9 mouse cellular contexts compared by ENCODE assay signal in the genomic region with DNA sequence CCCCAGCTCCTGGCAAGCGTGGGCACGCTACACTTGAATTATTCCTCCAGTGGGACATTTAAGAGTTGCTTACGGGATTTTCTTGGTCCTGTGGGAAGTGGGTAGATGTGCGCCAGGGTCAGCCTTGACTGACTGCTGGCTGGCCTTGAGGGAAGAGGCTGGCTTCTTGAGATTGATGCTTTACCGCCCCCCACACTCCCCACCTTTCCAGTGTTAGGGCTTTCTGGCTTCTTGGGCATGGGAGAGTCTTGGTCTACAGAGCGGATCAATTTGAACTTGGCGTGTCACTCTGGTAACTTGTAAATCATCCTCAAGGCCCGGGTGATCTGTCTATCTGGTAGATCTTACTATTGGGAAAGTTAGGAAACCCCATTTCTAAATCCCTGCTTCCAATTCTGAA. TPM values are rescaled to one million over a fixed set of nuclear protein-coding genes. Genes with fewer than 3 reads are reported as not detected.
A peak's percentile ranks its signal among the peaks of the same experiment; 100 is the strongest.
DNase-seq lines count a peak whose midpoint lies in the region; ATAC-seq and TF ChIP-seq lines count a peak whose summit lies in the region.
"Had no signal": no experiment of that assay in that cellular context is flagged by ENCODE, and none has a peak within 500 bp of the region (broad histone marks: within the 10 kb centered on the region; RNA-seq: fewer than 3 reads in every experiment).

No protein-coding gene starts in this region.

- no peak for ATAC-seq in heart, embryonic 14.5 days (ENCODE audit: insufficient number of reproducible peaks, insufficient read depth, low FRiP score, low read depth)
- no peak for ATAC-seq in forebrain, postnatal 0 days
- ATAC-seq in midbrain, embryonic 11.5 days (ENCODE audit: low FRiP score), result no peak
- ATAC-seq in monocyte, adult 5-6 weeks (replicated peaks; ENCODE audit: insufficient number of reproducible peaks, low FRiP score, low TSS enrichment, poor library complexity, severe bottlenecking), result no peak

- H3K4me2 ChIP-seq in heart, embryonic 14.5 days (ENCODE audit: low read length), result peak overlapping the region; percentile 93
- H3K4me2 ChIP-seq in forebrain, postnatal 0 days (ENCODE audit: low read depth), result peak overlapping the region; percentile 97
- H3K4me2 ChIP-seq in midbrain, embryonic 11.5 days, result peak overlapping the region; percentile 99

- peaks cover 12 to 19% of the 10 kb centered on the region in 2 experiments for H3K4me1 ChIP-seq in heart, embryonic 14.5 days (ENCODE audit: control insufficient read depth in 2 of 2, insufficient read depth in 2 of 2, low read length in 2 of 2)
- H3K4me1 ChIP-seq in forebrain, postnatal 0 days (ENCODE audit: insufficient read depth), result peaks cover 8% of the 10 kb centered on the region
- H3K4me1 ChIP-seq in midbrain, embryonic 11.5 days (ENCODE audit: control insufficient read depth, insufficient read depth, low read length), result peaks cover 24% of the 10 kb centered on the region

- DNase-seq in heart, postnatal 25 days (ENCODE audit: low spot score), result no peak
- DNase-seq in adrenal gland, postnatal 36 days, result peak; percentile 19 to 28
- DNase-seq in forebrain, postnatal 0 days, result no peak
- no peak for DNase-seq in midbrain, embryonic 11.5 days (ENCODE audit: low spot score, missing footprints)
- DNase-seq in gastrocnemius, adult 8-10 months (ENCODE audit: low spot score in 2 of 2), result no peak
- no peak for DNase-seq in lung, postnatal 14 days
- DNase-seq: thymus, adult 18-20 months had no signal

- 84% methylated on average over 8 of the region's 8 CpGs for WGBS in heart, embryonic 14.5 days
- WGBS in forebrain, postnatal 0 days, result 86% methylated on average over 8 of the region's 8 CpGs
- WGBS in midbrain, embryonic 11.5 days, result 76% methylated on average over 8 of the region's 8 CpGs

- no peak overlapping the region for H3K4me3 ChIP-seq in heart, embryonic 14.5 days (ENCODE audit: control insufficient read depth in 1 of 2, insufficient read depth in 1 of 2, low read depth in 1 of 2, low read length in 2 of 2)
- no peak overlapping the region for H3K4me3 ChIP-seq in forebrain, postnatal 0 days (ENCODE audit: low read depth, low read length)
- H3K4me3 ChIP-seq in midbrain, embryonic 11.5 days (ENCODE audit: low read depth, low read length), result peak overlapping the region; percentile 74

- TF ChIP-seq CTCF in forebrain, postnatal 0 days (IDR thresholded peaks at IDR 0.05; ENCODE audit: low read depth), result no peak

- intact Hi-C loops in heart, postnatal 25 days (cut with DNase I), result loop anchor here (5.0 kb wide), 1 partner anchor 40 kb away; no protein-coding TSS in a partner anchor

- no peaks in the 10 kb centered on the region for H3K27me3 ChIP-seq in heart, embryonic 14.5 days (ENCODE audit: control insufficient read depth, insufficient read depth, low read length)
- H3K27me3 ChIP-seq in forebrain, postnatal 0 days (ENCODE audit: insufficient read depth, low read length), result no peaks in the 10 kb centered on the region
- no peaks in the 10 kb centered on the region; the same call in 1 of the 2 replicates for H3K27me3 ChIP-seq in midbrain, embryonic 11.5 days (ENCODE audit: control insufficient read depth, insufficient read depth, low read length)

- no peak overlapping the region for H3K27ac ChIP-seq in heart, embryonic 14.5 days (replicated peaks in 1 of 2; ENCODE audit: control insufficient read depth in 1 of 2, insufficient read depth in 1 of 2, low read depth in 2 of 2, low read length in 2 of 2)
- no peak overlapping the region for H3K27ac ChIP-seq in forebrain, postnatal 0 days (ENCODE audit: low read depth, low read length)
- no peak overlapping the region for H3K27ac ChIP-seq in midbrain, embryonic 11.5 days (ENCODE audit: low read depth, low read length)

- no peaks in the 10 kb centered on the region for H3K36me3 ChIP-seq in heart, embryonic 14.5 days (ENCODE audit: control insufficient read depth, insufficient read depth, low read length)
- H3K36me3 ChIP-seq in forebrain, postnatal 0 days (ENCODE audit: insufficient read depth), result no peaks in the 10 kb centered on the region
- no peaks in the 10 kb centered on the region for H3K36me3 ChIP-seq in midbrain, embryonic 11.5 days (ENCODE audit: control insufficient read depth, insufficient read depth, low read length)

- H3K9ac ChIP-seq in heart, embryonic 14.5 days (ENCODE audit: low read length), result no peak overlapping the region
- no peak overlapping the region for H3K9ac ChIP-seq in forebrain, postnatal 0 days
- peak overlapping the region; percentile 36; the same call in 1 of the 2 replicates for H3K9ac ChIP-seq in midbrain, embryonic 11.5 days (ENCODE audit: low read length)

- no peaks in the 10 kb centered on the region for H3K9me3 ChIP-seq in heart, embryonic 14.5 days (ENCODE audit: control insufficient read depth, low read length)
- no peaks in the 10 kb centered on the region for H3K9me3 ChIP-seq in forebrain, postnatal 0 days (ENCODE audit: low read length)
- H3K9me3 ChIP-seq in midbrain, embryonic 11.5 days (ENCODE audit: control insufficient read depth, low read length), result no peaks in the 10 kb centered on the region

RNA-seq across cellular contexts. Expression of a gene that starts 1.7 kb away (rescaled TPM):
- polyA plus RNA-seq in heart, embryonic 14.5 days (2014; fragmentation: Nextera tagmentation; extraction: Ambion mirVana), result 6.3 and 6.6 TPM in 2 replicates
- 1 to 10 TPM; 8.4 to 9.0 TPM for total RNA-seq in heart, postnatal 25 days (2021)
- total RNA-seq in adrenal gland, postnatal 36 days (2021), result 10 to 100 TPM; 47.0 to 51.6 TPM
- 14.5 and 20.7 TPM in 2 replicates for total RNA-seq in forebrain, postnatal 0 days (2014; rRNA removed)
- 8.0 and 9.5 TPM in 2 replicates for polyA plus RNA-seq in forebrain, postnatal 0 days (2015; fragmentation: Nextera tagmentation; extraction: Ambion mirVana)
- polyA plus RNA-seq in midbrain, embryonic 11.5 days (2014; fragmentation: Nextera tagmentation; extraction: Ambion mirVana), result 12.1 and 13.9 TPM in 2 replicates
- total RNA-seq in monocyte, adult 5-6 weeks (2017), result 18.6 to 31.9 TPM (median 21.5 TPM) in 3 replicates
- 1 to 10 TPM; 2.3 to 3.5 (median 3.2) TPM for total RNA-seq in gastrocnemius, adult 8-10 months (2022)

Comparison
In these comparisons a context has a peak if more than half of its experiments do, and no peak if none do; other contexts are left out.
1. DNase-seq: peak in adrenal gland, postnatal 36 days (2 of 2); none in heart, postnatal 25 days (single experiment), forebrain, postnatal 0 days (single experiment), midbrain, embryonic 11.5 days (single experiment), gastrocnemius, adult 8-10 months (0 of 2) and lung, postnatal 14 days (single experiment).
2. Peak in every context shown above with its lines, with median percentiles within 50 percentile points of each other: H3K4me2 ChIP-seq.